Mouse (Mus musculus): ENCODE results near the gene Exoc4. TPM values are rescaled to one million over a fixed set of nuclear protein-coding genes. Genes with fewer than 3 reads are reported as not detected.

Gene Exoc4
- polyA plus RNA-seq, 1 experiment from 2014 or later = 33.1 TPM

- Histone ChIP-seq H3K4me2 (no peak overlapping the region), H3K27ac (ENCODE audit: low read depth) (no peak overlapping the region), H3K4me3 (ENCODE audit: low read depth, low read length) (no peak overlapping the region), H3K9me3 (ENCODE audit: low read depth, low read length) (no peaks in the 10 kb centered on the region), H3K9ac (no peak overlapping the region), H3K36me3 (ENCODE audit: insufficient read depth) (no peaks in the 10 kb centered on the region), H3K4me1 (ENCODE audit: insufficient read depth) (no peaks in the 10 kb centered on the region), H3K27me3 (ENCODE audit: insufficient read depth, low read length) (no peaks in the 10 kb centered on the region)
- ATAC-seq (ENCODE audit: insufficient read depth) = no peak
- DNase-seq = peak; percentile 39
- WGBS = 73% methylated on average over 2 of the region's 2 CpGs
- TF ChIP-seq CTCF (IDR thresholded peaks at IDR 0.05; ENCODE audit: low read depth) = no peak
These were observed 555.9 kb downstream of the Exoc4 start for GRCm38 (mm10) chr6:33804775-33805174.

- H3K9ac ChIP-seq = no peak overlapping the region
- 62% methylated on average over 3 of the region's 3 CpGs for WGBS
- DNase-seq (no peak), ATAC-seq (ENCODE audit: insufficient read depth) (no peak)
- H3K9me3 ChIP-seq (ENCODE audit: low read depth, low read length) = no peaks in the 10 kb centered on the region
- no peak overlapping the region for H3K4me3 ChIP-seq (ENCODE audit: low read depth, low read length)
- no peak overlapping the region for H3K27ac ChIP-seq (ENCODE audit: low read depth)
- H3K4me2 ChIP-seq = no peak overlapping the region
- no peak for TF ChIP-seq CTCF (IDR thresholded peaks at IDR 0.05; ENCODE audit: low read depth)
- no peaks in the 10 kb centered on the region for H3K27me3 ChIP-seq (ENCODE audit: insufficient read depth, low read length)
- H3K36me3 ChIP-seq (ENCODE audit: insufficient read depth) = no peaks in the 10 kb centered on the region
- no peaks in the 10 kb centered on the region for H3K4me1 ChIP-seq (ENCODE audit: insufficient read depth)
These were observed 557.3 kb downstream of the Exoc4 start for GRCm38 (mm10) chr6:33806072-33806782.

GRCm38 (mm10) chr6:33814386-33814785, 565.5 kb downstream of the Exoc4 start:
- H3K4me1 ChIP-seq (ENCODE audit: insufficient read depth) = no peaks in the 10 kb centered on the region
- no peaks in the 10 kb centered on the region for H3K27me3 ChIP-seq (ENCODE audit: insufficient read depth, low read length)
- H3K9me3 ChIP-seq (ENCODE audit: low read depth, low read length) = no peaks in the 10 kb centered on the region
- no peaks in the 10 kb centered on the region for H3K36me3 ChIP-seq (ENCODE audit: insufficient read depth)
- TF ChIP-seq CTCF (IDR thresholded peaks at IDR 0.05; ENCODE audit: low read depth) = no peak
- H3K4me2 ChIP-seq = no peak overlapping the region
- ATAC-seq (ENCODE audit: insufficient read depth) (no peak), DNase-seq (no peak)
- H3K9ac ChIP-seq = no peak overlapping the region
- 50% methylated on average over 2 of the region's 2 CpGs for WGBS
- no peak overlapping the region for H3K4me3 ChIP-seq (ENCODE audit: low read depth, low read length)
- H3K27ac ChIP-seq (ENCODE audit: low read depth) = no peak overlapping the region

GRCm38 (mm10) chr6:33823171-33823570, 574.3 kb downstream of the Exoc4 start:
- Histone ChIP-seq H3K4me1 (ENCODE audit: insufficient read depth) (no peaks in the 10 kb centered on the region), H3K27ac (ENCODE audit: low read depth) (no peak overlapping the region), H3K4me2 (no peak overlapping the region), H3K27me3 (ENCODE audit: insufficient read depth, low read length) (no peaks in the 10 kb centered on the region), H3K36me3 (ENCODE audit: insufficient read depth) (no peaks in the 10 kb centered on the region), H3K4me3 (ENCODE audit: low read depth, low read length) (no peak overlapping the region), H3K9ac (no peak overlapping the region), H3K9me3 (ENCODE audit: low read depth, low read length) (no peaks in the 10 kb centered on the region)
- no peak for TF ChIP-seq CTCF (IDR thresholded peaks at IDR 0.05; ENCODE audit: low read depth)
- no peak for DNase-seq
- WGBS = 78% methylated on average over 2 of the region's 2 CpGs
- ATAC-seq (ENCODE audit: insufficient read depth) = no peak

GRCm38 (mm10) chr6:33823777-33824302, 575.0 kb downstream of the Exoc4 start:
- Histone ChIP-seq H3K27ac (ENCODE audit: low read depth) (no peak overlapping the region), H3K4me3 (ENCODE audit: low read depth, low read length) (no peak overlapping the region), H3K4me1 (ENCODE audit: insufficient read depth) (no peaks in the 10 kb centered on the region), H3K9me3 (ENCODE audit: low read depth, low read length) (no peaks in the 10 kb centered on the region), H3K27me3 (ENCODE audit: insufficient read depth, low read length) (no peaks in the 10 kb centered on the region), H3K36me3 (ENCODE audit: insufficient read depth) (no peaks in the 10 kb centered on the region), H3K9ac (no peak overlapping the region), H3K4me2 (no peak overlapping the region)
- no peak for ATAC-seq (ENCODE audit: insufficient read depth)
- DNase-seq = no peak
- WGBS = 66% methylated on average over 6 of the region's 6 CpGs
- TF ChIP-seq CTCF (IDR thresholded peaks at IDR 0.05; ENCODE audit: low read depth) = no peak

GRCm38 (mm10) chr6:33828499-33828898, 579.6 kb downstream of the Exoc4 start:
- H3K4me2 ChIP-seq = no peak overlapping the region
- no peaks in the 10 kb centered on the region for H3K36me3 ChIP-seq (ENCODE audit: insufficient read depth)
- WGBS = 94% methylated on average over 6 of the region's 6 CpGs
- ATAC-seq (ENCODE audit: insufficient read depth) (no peak), DNase-seq (no peak)
- H3K27ac ChIP-seq (ENCODE audit: low read depth) = no peak overlapping the region
- no peak overlapping the region for H3K9ac ChIP-seq
- H3K27me3 ChIP-seq (ENCODE audit: insufficient read depth, low read length) = no peaks in the 10 kb centered on the region
- no peak for TF ChIP-seq CTCF (IDR thresholded peaks at IDR 0.05; ENCODE audit: low read depth)
- H3K4me1 ChIP-seq (ENCODE audit: insufficient read depth) = no peaks in the 10 kb centered on the region
- H3K4me3 ChIP-seq (ENCODE audit: low read depth, low read length) = no peak overlapping the region
- H3K9me3 ChIP-seq (ENCODE audit: low read depth, low read length) = no peaks in the 10 kb centered on the region

GRCm38 (mm10) chr6:33829261-33829660, 580.4 kb downstream of the Exoc4 start:
- H3K4me2 ChIP-seq = no peak overlapping the region
- H3K27ac ChIP-seq (ENCODE audit: low read depth) = no peak overlapping the region
- WGBS = 89% methylated on average over 4 of the region's 4 CpGs
- H3K9me3 ChIP-seq (ENCODE audit: low read depth, low read length) = no peaks in the 10 kb centered on the region
- H3K4me3 ChIP-seq (ENCODE audit: low read depth, low read length) = no peak overlapping the region
- no peaks in the 10 kb centered on the region for H3K36me3 ChIP-seq (ENCODE audit: insufficient read depth)
- H3K9ac ChIP-seq = no peak overlapping the region
- no peaks in the 10 kb centered on the region for H3K27me3 ChIP-seq (ENCODE audit: insufficient read depth, low read length)
- no peaks in the 10 kb centered on the region for H3K4me1 ChIP-seq (ENCODE audit: insufficient read depth)
- no peak for DNase-seq
- no peak for TF ChIP-seq CTCF (IDR thresholded peaks at IDR 0.05; ENCODE audit: low read depth)
- no peak for ATAC-seq (ENCODE audit: insufficient read depth)

Data from lung, embryonic 14.5 days (tissue).